Mouse (Mus musculus) heart, embryonic 15.5 days (tissue): Measurements from ENCODE around the gene Taf1. TPM values are rescaled to one million over a fixed set of nuclear protein-coding genes. Genes with fewer than 3 reads are reported as not detected.
"Not testable (repeated sequence)": the region's sequence is repeated elsewhere in the genome, so short reads cannot be mapped to it uniquely, and the experiment has no call there.

ENCODE experiments used
- ATAC-seq: fragments of 200-750 bp; cut with Nextera tagmentation; replicated peaks from 2 replicates; pipeline ENCODE4 v1.8.0; 2017; ENCODE audit warnings: low read depth, moderate TSS enrichment; ENCODE audit not compliant: insufficient number of reproducible peaks, insufficient read depth, low FRiP score
- H3K27ac ChIP-seq: fragments of 300-500 bp; sonication (generic); 2 replicates; pipeline ENCODE4 v1.5.1; 2015; ENCODE audit warnings: mild to moderate bottlenecking, inconsistent platforms
- H3K27me3 ChIP-seq: fragments of 300-500 bp; sonication (generic); 2 replicates; pipeline ENCODE4 v1.6.1; 2015; ENCODE audit warnings: inconsistent platforms
- H3K36me3 ChIP-seq: fragments of 300-500 bp; sonication (generic); 2 replicates; pipeline ENCODE4 v1.6.1; 2015; ENCODE audit warnings: mild to moderate bottlenecking, inconsistent platforms
- H3K4me1 ChIP-seq: fragments of 300-500 bp; sonication (generic); replicated peaks from 2 replicates; pipeline ENCODE4 v1.6.1; 2015; ENCODE audit warnings: inconsistent platforms
- H3K4me2 ChIP-seq: fragments of 300-500 bp; sonication (generic); 2 replicates; pipeline ENCODE4 v1.6.1; 2015; ENCODE audit warnings: inconsistent platforms, mild to moderate bottlenecking, moderate library complexity
- H3K4me3 ChIP-seq: fragments of 300-500 bp; sonication (generic); 2 replicates; pipeline ENCODE4 v1.5.1; 2015; ENCODE audit warnings: mild to moderate bottlenecking, inconsistent platforms
- H3K9ac ChIP-seq: fragments of 300-500 bp; sonication (generic); 2 replicates; pipeline ENCODE4 v1.6.1; 2015; ENCODE audit warnings: mild to moderate bottlenecking, inconsistent platforms
- H3K9me3 ChIP-seq: fragments of 300-500 bp; sonication (generic); replicated peaks from 2 replicates; pipeline ENCODE4 v1.6.1; 2016; ENCODE audit warnings: inconsistent platforms
- WGBS: fragments of 180-500 bp; shearing (Covaris S2); methylation state at CpG from one replicate; pipeline ENCODE4 v1.1.7; 2015; ENCODE audit warnings: mixed read lengths; 5-methylcytosine and 5-hydroxymethylcytosine counted together
- polyA plus RNA-seq: library from polyadenylated mRNA; unstranded; fragments of >200 nt; fragmentation: Nextera tagmentation; extraction: Ambion mirVana; gene quantifications from 2 replicates; pipeline ENCODE4 v1.2.1, GENCODE M21; 2015

The Taf1 gene
- 6.3 and 7.8 TPM in 2 replicates for polyA plus RNA-seq

DNA sequence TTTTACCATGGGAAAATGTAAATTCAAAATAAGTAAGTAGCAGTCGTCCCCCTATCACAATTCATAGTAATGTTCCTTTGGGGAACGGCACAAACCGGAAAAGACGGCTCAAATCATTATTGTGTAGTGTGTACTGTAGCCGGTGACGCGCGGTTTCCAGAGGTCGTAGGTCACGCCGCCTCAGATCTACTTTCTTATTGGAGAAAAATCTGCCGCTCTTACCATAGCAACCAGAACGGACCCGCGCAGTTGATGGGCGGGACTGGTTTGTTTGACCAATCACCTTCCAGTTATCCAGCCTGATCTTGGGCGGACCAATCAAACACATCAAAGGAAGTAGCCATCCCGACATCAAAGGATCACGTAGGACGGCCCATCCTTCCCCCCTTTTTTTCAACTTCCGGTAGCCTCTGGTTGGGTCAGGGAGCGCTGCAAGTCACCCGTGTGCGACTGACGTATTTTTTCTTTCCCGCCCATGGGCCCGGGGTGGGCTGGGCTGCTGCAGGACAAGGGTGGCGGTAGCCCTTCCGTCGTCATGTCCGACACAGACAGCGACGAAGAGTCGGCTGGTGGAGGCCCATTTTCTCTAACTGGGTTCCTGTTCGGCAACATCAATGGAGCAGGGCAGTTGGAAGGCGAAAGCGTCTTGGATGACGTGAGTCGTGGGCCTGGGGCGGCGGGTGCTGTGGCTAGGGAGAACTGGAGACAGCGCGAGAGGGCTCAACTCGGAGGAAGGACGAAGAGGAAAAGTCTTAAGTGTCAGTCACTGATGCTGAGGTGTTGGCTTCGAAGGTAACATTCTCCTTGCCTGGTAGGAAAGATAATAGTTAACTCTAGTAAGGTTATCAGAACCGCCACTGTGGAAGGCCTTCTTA lies at the start of gene Taf1:
Taf1 (plus strand) TSS at position 388 of the 875 bp plus-strand sequence.
- Histone ChIP-seq H3K27ac (peak within 1 kb of the TSS; percentile 78), H3K4me2 (peak within 1 kb of the TSS; percentile 64)
- ATAC-seq: peak; percentile 96

DNA sequence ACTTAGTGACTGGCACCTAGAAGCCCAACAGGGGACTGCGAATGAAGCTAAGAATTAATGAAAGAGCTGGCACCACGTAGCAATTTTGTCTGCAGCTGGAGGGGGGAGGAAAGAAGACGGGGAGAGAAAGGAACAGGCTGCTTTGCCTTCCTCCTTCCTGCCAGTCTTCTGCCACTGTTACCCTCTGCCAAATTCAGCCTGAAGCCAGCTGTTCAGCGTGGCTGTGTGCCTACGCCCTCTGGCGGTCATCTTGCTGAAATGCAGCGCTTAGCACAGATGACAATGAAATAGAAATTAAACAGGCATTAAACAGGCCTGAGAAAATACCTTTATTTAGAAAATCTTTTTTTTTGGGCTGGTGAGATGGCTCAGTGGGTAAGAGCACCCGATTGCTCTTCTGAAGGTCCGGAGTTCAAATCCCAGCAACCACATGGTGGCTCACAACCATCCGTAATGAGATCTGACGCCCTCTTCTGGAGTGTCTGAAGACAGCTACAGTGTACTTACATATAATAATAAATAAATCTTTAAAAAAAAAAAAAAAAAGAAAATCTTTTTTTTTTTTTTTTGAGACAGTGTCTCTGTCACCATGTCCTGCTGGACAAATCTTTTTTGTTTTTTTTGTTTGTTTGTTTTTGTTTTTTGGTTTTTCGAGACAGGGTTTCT lies 45.9 kb upstream of the Taf1 start:
- not testable (repeated sequence) for ATAC-seq, H3K27ac ChIP-seq, H3K36me3 ChIP-seq, H3K9ac ChIP-seq, H3K9me3 ChIP-seq, H3K4me2 ChIP-seq, H3K4me1 ChIP-seq, H3K4me3 ChIP-seq, H3K27me3 ChIP-seq
- 19% methylated on average over 10 of the region's 12 CpGs for WGBS

More for the DNA sequence above, at the start of gene Taf1:
- Histone ChIP-seq H3K9me3 (no peaks in the 10 kb centered on the region), H3K27me3 (no peaks in the 10 kb centered on the region), H3K4me1 (peaks cover 3% of the 10 kb centered on the region; the same call in 1 of the 2 replicates), H3K4me3 (peak within 1 kb of the TSS; percentile 68), H3K36me3 (no peaks in the 10 kb centered on the region; the same call in 1 of the 2 replicates), H3K9ac (peak within 1 kb of the TSS; percentile 64)
- 13% methylated on average over 47 of the region's 47 CpGs for WGBS

DNA sequence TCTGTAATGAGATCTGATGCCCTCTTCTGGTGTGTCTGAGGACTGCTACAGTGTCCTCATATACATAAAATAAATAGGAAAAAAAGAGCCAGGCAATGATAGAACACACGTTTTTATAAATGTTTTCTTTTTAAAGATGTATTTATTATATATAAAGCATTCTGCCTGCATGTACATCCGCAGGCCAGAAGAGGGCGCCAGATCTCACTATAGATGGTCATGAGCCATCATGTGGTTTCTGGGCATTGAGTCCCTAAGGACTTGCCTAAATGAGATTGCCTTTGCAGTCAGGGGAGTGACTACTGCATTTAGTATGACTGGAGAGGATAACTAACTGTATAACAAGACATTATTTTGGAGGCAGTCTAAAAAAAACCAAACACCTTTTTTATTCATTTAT lies 27.9 kb upstream of the Taf1 start:
- H3K9ac ChIP-seq: no peak overlapping the region
- H3K27me3 ChIP-seq: no peaks in the 10 kb centered on the region
- H3K27ac ChIP-seq: no peak overlapping the region
- no peaks in the 10 kb centered on the region for H3K36me3 ChIP-seq
- no peak for ATAC-seq
- no peaks in the 10 kb centered on the region for H3K4me1 ChIP-seq
- WGBS: 11% methylated on average over 3 of the region's 3 CpGs
- H3K4me2 ChIP-seq: no peak overlapping the region
- H3K4me3 ChIP-seq: no peak overlapping the region
- H3K9me3 ChIP-seq: no peaks in the 10 kb centered on the region

DNA sequence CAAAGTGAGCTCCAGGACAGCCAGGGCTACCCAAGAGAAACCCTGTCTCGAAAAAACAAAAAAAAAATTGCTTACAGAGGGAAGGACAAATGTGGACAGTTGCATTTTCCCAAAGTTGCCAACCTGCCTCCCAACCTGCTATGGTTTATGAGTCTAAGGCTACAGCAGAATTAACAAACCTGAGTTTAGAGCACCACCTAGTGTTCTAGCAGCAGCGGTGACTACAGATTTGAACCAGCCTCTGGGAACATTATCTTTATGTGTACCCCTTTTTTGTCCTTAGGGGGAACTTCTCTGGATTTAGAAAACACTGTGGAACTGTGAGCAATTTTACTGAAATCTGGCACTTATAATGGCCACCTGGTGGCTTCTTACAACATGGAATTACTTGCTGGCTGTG lies 16.8 kb upstream of the Taf1 start:
- ATAC-seq: no peak
- no peak overlapping the region for H3K4me2 ChIP-seq
- no peak overlapping the region for H3K27ac ChIP-seq
- no peaks in the 10 kb centered on the region for H3K36me3 ChIP-seq
- no peaks in the 10 kb centered on the region for H3K27me3 ChIP-seq
- H3K4me3 ChIP-seq: no peak overlapping the region
- no peaks in the 10 kb centered on the region for H3K4me1 ChIP-seq
- no peaks in the 10 kb centered on the region for H3K9me3 ChIP-seq
- WGBS: 0% methylated on average over 2 of the region's 2 CpGs
- no peak overlapping the region for H3K9ac ChIP-seq

DNA sequence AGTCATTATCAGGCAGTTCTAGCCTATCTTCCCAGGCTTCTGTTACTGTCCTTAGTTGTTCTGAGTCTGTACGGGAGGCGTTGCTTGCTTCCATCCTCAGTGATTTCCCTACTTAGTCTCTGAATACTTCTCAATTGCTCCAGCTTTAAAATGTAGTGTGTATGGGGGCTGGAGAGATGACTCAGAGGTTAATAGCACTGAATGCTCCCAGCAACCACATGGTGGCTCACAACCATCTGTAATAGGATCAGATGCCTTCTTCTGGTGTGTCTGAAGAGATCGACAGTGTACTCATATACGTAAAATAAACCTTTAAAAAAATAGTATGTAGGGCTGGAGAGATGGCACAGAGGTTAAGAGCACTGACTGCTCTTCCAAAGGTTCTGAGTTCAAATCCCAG lies 14.5 kb upstream of the Taf1 start:
- Histone ChIP-seq H3K9ac (no peak overlapping the region), H3K27me3 (no peaks in the 10 kb centered on the region), H3K36me3 (no peaks in the 10 kb centered on the region), H3K27ac (no peak overlapping the region), H3K9me3 (no peaks in the 10 kb centered on the region), H3K4me2 (no peak overlapping the region), H3K4me1 (no peaks in the 10 kb centered on the region), H3K4me3 (no peak overlapping the region)
- no peak for ATAC-seq
- WGBS: 81% methylated on average over 4 of the region's 4 CpGs

DNA sequence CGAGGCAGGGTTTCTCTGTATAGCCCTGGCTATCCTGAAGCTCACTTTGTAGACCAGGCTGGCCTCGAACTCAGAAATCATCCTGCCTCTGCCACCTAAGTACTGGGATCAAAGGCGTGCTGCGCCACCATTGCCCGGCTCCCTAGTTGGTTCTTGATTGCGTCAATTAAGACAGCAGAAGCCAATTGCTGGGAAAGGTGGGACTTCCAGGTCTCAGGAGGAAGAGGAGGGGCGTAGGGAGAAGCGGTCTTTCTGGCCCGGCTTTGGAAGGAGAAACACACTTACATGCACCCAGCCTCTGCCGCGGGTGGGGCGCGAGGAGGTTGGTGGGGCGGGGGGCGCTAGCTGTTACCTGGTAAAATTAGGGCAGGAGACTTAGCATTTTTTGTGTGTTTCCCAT lies 10.5 kb upstream of the Taf1 start:
- Histone ChIP-seq H3K4me3 (peak overlapping the region; percentile 31; the same call in 1 of the 2 replicates), H3K9ac (no peak overlapping the region), H3K36me3 (no peaks in the 10 kb centered on the region), H3K4me2 (no peak overlapping the region), H3K27ac (no peak overlapping the region), H3K9me3 (no peaks in the 10 kb centered on the region), H3K4me1 (no peaks in the 10 kb centered on the region), H3K27me3 (no peaks in the 10 kb centered on the region)
- WGBS: 73% methylated on average over 15 of the region's 15 CpGs
- no peak for ATAC-seq

DNA sequence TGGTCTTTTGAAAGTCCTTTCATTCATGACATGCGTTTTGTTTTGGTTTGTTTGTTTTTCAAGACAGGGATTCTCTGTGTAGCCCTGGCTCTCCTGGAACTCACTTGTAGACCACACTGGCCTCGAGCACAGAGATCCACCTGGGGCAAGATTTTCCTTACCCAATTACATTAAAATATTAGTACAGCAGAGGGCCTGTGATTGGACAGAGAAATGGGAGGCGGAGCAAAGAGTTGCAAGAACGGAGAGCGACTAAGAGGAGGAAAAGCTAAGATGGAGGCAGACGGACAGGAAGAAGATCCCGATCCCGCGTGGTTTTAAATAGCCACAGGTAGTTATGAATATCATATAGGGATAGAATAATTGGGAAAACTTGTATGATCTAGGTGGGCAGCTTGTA lies 5.2 kb upstream of the Taf1 start:
- WGBS: 40% methylated on average over 9 of the region's 9 CpGs
- 0 out of 2 replicates have a peak overlapping the region, but pooled peaks have one; percentile 29 for H3K4me2 ChIP-seq
- ATAC-seq: no peak

DNA sequence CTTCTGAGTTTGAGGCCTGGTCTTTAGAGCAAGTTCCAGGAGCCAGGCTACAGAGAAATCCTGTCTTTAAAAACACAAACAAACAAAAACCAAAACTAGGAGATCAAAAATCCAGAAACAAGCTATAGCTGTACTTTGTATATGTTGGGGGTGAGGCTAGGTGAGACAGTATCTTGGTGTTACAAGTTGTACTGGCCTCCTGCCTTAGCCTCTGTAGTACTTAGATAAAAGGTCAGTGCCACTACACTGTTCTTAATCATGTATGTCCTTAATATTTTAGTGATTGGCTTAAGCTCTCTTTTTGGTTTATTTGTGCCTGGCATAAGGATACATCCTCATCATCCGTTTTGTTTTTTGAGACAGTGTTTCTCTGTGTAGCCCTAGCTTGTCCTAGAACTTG lies 52.9 kb downstream of the Taf1 start:
- H3K4me1 ChIP-seq: no peaks in the 10 kb centered on the region
- H3K9me3 ChIP-seq: no peaks in the 10 kb centered on the region
- no peak overlapping the region for H3K4me2 ChIP-seq
- ATAC-seq: no peak
- H3K4me3 ChIP-seq: no peak overlapping the region
- no peaks in the 10 kb centered on the region for H3K27me3 ChIP-seq
- H3K9ac ChIP-seq: no peak overlapping the region
- WGBS: 81% methylated on average over 1 of the region's 1 CpGs
- H3K27ac ChIP-seq: no peak overlapping the region
- 0 out of 2 replicates have a peak, but pooled peaks cover 4% of the 10 kb centered on the region for H3K36me3 ChIP-seq

More for the DNA sequence above, 5.2 kb upstream of the Taf1 start:
- Histone ChIP-seq H3K4me3 (peak overlapping the region; percentile 29), H3K9me3 (no peaks in the 10 kb centered on the region), H3K9ac (no peak overlapping the region), H3K4me1 (no peaks in the 10 kb centered on the region), H3K27me3 (no peaks in the 10 kb centered on the region), H3K27ac (no peak overlapping the region), H3K36me3 (no peaks in the 10 kb centered on the region)

DNA sequence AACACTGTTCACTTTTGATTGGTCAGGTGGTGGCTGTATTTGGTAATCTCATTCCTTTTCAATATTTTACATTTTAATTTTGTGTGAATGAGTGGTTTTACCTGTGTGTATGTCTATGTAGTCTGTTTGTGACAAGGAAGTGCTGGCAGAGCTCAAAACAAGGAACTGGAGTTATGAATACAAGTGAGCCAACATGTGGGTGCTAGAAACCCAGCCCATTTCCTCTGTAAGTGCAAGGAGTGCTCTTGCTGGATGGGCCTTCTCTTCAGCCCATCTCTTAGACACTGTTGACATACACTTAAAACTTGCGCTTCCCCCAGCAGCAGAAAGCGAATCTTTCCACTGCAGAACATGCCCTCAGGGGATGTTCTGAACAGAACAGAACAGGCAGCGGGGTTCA lies 83.6 kb downstream of the Taf1 start:
- H3K27ac ChIP-seq: no peak overlapping the region
- 89% methylated on average over 3 of the region's 3 CpGs for WGBS
- H3K4me1 ChIP-seq: no peaks in the 10 kb centered on the region
- H3K4me2 ChIP-seq: no peak overlapping the region
- no peak overlapping the region for H3K9ac ChIP-seq
- H3K36me3 ChIP-seq: no peaks in the 10 kb centered on the region
- ATAC-seq: no peak
- peaks cover 43% of the 10 kb centered on the region for H3K27me3 ChIP-seq
- no peak overlapping the region for H3K4me3 ChIP-seq
- no peaks in the 10 kb centered on the region for H3K9me3 ChIP-seq

DNA sequence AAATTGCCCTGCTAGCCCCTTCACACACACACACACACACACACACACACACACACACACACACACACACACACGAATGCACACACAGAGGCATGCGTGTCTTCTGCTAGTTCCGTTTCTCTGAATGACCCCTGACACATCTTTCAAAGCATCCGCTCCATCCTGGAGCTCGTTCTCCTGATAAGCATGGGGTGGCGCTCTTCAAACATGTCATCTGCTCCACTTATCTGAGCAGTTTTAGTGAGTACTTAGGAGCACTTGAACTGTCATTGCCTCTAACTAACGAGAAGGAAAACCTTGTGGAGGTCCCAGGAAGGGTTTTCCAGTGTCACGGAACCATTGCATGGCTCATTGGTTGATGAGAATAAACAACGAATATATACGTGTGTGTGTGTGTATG lies 85.4 kb downstream of the Taf1 start:
- no peak overlapping the region for H3K27ac ChIP-seq
- no peak for ATAC-seq
- whole genome bisulfite sequencing: 44% methylated on average over 10 of the region's 10 CpGs
- no peaks in the 10 kb centered on the region for H3K4me1 ChIP-seq
- H3K27me3 ChIP-seq: peaks cover 33% of the 10 kb centered on the region
- H3K9ac ChIP-seq: no peak overlapping the region
- H3K36me3 ChIP-seq: no peaks in the 10 kb centered on the region
- H3K4me2 ChIP-seq: no peak overlapping the region
- H3K4me3 ChIP-seq: no peak overlapping the region
- H3K9me3 ChIP-seq: no peaks in the 10 kb centered on the region

DNA sequence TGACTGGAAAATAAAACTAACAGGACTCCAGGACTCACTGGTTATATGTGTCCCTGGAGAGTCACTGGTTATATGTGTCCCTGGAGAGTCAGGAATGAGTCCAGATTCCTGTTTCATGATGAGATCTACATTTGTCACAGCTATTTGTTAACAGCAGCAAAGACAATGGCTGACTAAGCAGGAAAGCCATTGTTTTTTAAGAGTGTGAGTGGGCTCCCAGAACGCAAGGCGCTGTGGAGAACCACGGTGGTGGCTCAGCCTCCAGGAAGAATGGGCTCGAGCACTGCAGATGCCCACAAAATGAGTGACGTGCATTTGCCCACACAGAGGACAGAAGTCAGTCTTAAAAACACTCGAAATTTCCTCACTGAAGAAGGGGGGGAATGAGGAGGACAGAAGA lies 87.8 kb downstream of the Taf1 start:
- no peak overlapping the region for H3K4me2 ChIP-seq
- H3K27me3 ChIP-seq: peaks cover 26% of the 10 kb centered on the region
- no peaks in the 10 kb centered on the region for H3K4me1 ChIP-seq
- ATAC-seq: no peak
- H3K9me3 ChIP-seq: no peaks in the 10 kb centered on the region
- no peak overlapping the region for H3K9ac ChIP-seq
- H3K27ac ChIP-seq: no peak overlapping the region
- no peaks in the 10 kb centered on the region for H3K36me3 ChIP-seq
- no peak overlapping the region for H3K4me3 ChIP-seq
- 45% methylated on average over 6 of the region's 6 CpGs for WGBS
